Mouse (Mus musculus) forebrain, embryonic 10.5 days (tissue): Measurements from ENCODE around the gene Erlin1. TPM values are rescaled to one million over a fixed set of nuclear protein-coding genes. Genes with fewer than 3 reads are reported as not detected.

Experiments
- DNase-seq: peaks from one replicate; pipeline ENCODE4 v3.0.0-alpha.2; 2017; ENCODE audit warnings: low spot score; ENCODE audit errors: extremely low spot score
- H3K27ac ChIP-seq: fragments of 300-500 bp; sonication (generic); 2 replicates; pipeline ENCODE4 v1.5.1; 2016; ENCODE audit warnings: mild to moderate bottlenecking
- H3K27me3 ChIP-seq: fragments of 300-500 bp; sonication (generic); 2 replicates; pipeline ENCODE4 v1.6.1; 2016; ENCODE audit warnings: mild to moderate bottlenecking; ENCODE audit not compliant: poor library complexity, severe bottlenecking
- H3K36me3 ChIP-seq: fragments of 300-500 bp; sonication (generic); replicated peaks from 2 replicates; pipeline ENCODE4 v1.6.1; 2016; ENCODE audit warnings: mild to moderate bottlenecking, moderate library complexity
- H3K4me1 ChIP-seq: fragments of 300-500 bp; sonication (generic); 2 replicates; pipeline ENCODE4 v1.6.1; 2016
- H3K4me3 ChIP-seq: fragments of 300-500 bp; sonication (generic); 2 replicates; pipeline ENCODE4 v1.5.1; 2016; ENCODE audit warnings: mild to moderate bottlenecking, moderate library complexity
- H3K9me3 ChIP-seq: fragments of 300-500 bp; sonication (generic); 2 replicates; pipeline ENCODE4 v1.6.1; 2016; ENCODE audit warnings: mild to moderate bottlenecking, moderate library complexity
- WGBS: fragments of 180-500 bp; shearing (Covaris S2); methylation state at CpG from one replicate; pipeline ENCODE4 v1.1.7; 2016; 5-methylcytosine and 5-hydroxymethylcytosine counted together
- polyA plus RNA-seq: library from polyadenylated mRNA; unstranded; fragments of >200 nt; fragmentation: Nextera tagmentation; extraction: Ambion mirVana; gene quantifications from 2 replicates; pipeline ENCODE4 v1.2.1, GENCODE M21; 2016

Erlin1 gene
- polyA plus RNA-seq = 21.3 and 26.3 TPM in 2 replicates

DNA sequence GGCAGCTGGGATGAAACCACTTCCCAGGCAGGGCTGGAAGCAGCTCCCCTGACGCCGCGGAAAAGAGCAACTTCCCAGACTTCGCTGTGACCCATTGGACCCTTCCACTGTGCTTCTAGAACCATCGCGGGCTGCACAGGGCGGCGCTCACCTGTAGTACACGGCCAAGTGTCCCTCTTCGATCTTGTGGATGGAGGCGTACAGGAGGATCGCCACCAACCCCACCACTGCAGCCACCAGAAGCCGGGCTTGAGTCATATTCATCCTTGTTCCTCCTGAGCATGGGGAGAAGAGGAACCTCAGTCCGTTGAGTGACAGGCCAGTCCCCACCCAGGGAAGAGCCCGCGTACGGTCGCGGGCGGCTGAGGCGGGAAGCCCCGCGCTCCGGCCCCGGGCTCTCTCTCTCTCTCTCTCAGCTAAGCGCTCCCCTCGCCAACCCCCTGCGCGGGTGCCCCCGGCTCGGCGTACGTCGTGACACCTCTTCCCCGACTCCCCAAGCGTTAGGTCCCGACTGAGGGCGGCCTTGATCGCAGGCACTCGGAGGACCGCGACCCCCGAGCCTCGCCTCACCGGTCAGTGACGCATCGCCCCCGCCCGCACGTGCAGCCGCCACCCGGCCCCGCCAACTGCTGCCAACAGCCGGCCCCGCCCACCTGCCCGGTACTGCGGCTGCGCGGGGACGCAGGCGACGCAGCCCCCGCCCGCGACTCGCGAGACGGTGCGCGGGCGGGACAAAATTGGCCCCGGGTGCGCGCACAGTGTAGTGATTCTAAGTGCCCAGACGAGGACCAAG, at the start of gene Erlin1:
Erlin1 (minus strand) TSS at position 665 of the 793 bp plus-strand sequence.
- peak; percentile 84 for DNase-seq
- under 1% methylated on average over 75 of the region's 75 CpGs for WGBS
- Histone ChIP-seq H3K36me3 (peaks cover 15% of the 10 kb centered on the region), H3K4me3 (peak within 1 kb of the TSS; percentile 79), H3K27ac (peak within 1 kb of the TSS; percentile 87), H3K27me3 (no peaks in the 10 kb centered on the region), H3K9me3 (no peaks in the 10 kb centered on the region), H3K4me1 (peaks cover 27% of the 10 kb centered on the region)

DNA sequence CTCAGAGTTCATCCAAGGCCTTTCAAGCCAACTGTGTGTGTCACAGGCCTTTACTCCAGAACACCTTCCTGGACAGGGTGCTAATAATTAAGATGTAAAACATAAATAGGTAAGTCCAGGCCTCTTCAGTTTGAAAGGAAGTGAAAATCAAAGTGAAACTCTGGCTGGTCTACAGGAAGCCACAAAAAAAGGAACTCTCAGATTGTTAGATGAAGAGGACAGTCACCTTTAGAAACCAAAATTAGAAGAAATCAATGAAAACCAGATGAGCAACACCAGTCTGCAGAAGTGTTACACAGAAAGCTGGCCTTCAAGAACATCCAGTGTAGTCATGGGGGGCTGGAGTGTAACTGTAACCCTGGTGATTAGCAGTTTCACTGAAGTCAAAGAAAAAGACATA, 48.2 kb upstream of the Erlin1 start:
- H3K4me1 ChIP-seq = no peaks in the 10 kb centered on the region
- H3K4me3 ChIP-seq = no peak overlapping the region
- no peak for DNase-seq
- H3K36me3 ChIP-seq = peaks cover 95% of the 10 kb centered on the region
- no peak overlapping the region for H3K27ac ChIP-seq
- no peaks in the 10 kb centered on the region for H3K27me3 ChIP-seq
- H3K9me3 ChIP-seq = no peaks in the 10 kb centered on the region

DNA sequence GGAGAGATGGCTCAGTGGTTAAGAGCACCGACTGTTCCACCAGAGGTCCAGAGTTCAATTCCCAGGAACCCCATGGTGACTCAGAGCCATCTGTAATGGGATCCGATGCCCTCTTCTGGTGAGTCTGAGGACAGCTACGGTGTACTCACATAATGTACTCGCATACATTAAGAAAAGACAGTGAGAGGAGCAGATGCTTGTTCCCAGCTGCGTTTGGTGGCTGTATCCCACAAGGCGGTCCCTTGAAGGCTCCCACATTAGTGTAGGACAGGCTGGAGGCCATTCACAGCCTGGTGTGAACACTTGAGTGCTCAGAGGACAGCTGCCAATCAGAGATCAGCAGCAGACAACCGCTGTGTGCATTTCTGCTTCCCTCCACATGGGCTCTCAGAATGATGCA, 42.1 kb upstream of the Erlin1 start:
- Histone ChIP-seq H3K9me3 (no peaks in the 10 kb centered on the region), H3K27ac (no peak overlapping the region), H3K27me3 (no peaks in the 10 kb centered on the region), H3K36me3 (peaks cover 79% of the 10 kb centered on the region), H3K4me1 (peaks cover 12% of the 10 kb centered on the region), H3K4me3 (no peak overlapping the region)
- peak; percentile 24 for DNase-seq
- 72% methylated on average over 7 of the region's 7 CpGs for WGBS

DNA sequence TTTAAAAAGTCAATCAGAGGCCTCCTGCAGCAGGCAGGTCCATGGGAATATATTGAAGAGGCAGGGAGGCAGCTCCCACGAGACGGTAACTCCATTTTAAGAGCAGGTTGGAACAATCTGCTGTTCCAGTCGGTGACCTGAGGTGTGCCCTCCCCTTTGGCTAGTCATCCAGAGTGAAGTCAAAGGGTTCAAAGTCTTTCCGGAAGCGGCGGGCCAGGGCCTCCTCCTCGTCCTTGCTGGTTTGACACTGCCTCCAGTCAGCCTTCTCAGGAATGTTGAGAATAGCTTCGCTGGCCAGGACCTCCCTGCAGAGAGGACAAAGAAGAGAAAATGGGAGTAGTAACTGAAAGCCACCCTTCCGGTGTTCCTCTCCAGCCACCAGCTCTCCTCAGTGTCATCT, 40.8 kb upstream of the Erlin1 start:
- Histone ChIP-seq H3K9me3 (no peaks in the 10 kb centered on the region), H3K27ac (no peak overlapping the region), H3K4me1 (peaks cover 26% of the 10 kb centered on the region), H3K4me3 (no peak overlapping the region), H3K36me3 (peaks cover 66% of the 10 kb centered on the region), H3K27me3 (no peaks in the 10 kb centered on the region)
- no peak for DNase-seq
- WGBS = 93% methylated on average over 9 of the region's 9 CpGs

DNA sequence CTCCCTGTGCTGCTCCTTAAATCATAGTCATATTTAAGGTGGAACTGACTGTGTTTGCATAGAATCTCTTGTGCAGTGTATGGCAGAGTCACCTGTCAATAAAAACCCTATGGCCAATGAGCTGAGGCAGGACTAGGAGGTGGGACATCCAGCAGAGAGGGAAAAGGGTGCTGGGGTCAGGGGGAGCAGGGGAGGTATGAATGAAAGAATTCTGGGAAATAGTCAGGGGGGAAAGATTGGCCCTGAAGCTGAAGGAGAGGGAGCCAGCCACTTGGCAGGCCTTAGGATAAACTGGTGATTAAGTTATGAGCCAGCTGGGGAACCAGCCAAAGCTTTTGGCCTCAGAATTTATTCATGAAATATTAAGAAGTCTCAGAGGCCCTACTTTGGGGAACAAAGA, 39.4 kb upstream of the Erlin1 start:
- Histone ChIP-seq H3K9me3 (no peaks in the 10 kb centered on the region), H3K4me1 (peaks cover 26% of the 10 kb centered on the region), H3K27ac (no peak overlapping the region), H3K36me3 (peaks cover 53% of the 10 kb centered on the region), H3K4me3 (no peak overlapping the region), H3K27me3 (no peaks in the 10 kb centered on the region)
- no peak for DNase-seq

DNA sequence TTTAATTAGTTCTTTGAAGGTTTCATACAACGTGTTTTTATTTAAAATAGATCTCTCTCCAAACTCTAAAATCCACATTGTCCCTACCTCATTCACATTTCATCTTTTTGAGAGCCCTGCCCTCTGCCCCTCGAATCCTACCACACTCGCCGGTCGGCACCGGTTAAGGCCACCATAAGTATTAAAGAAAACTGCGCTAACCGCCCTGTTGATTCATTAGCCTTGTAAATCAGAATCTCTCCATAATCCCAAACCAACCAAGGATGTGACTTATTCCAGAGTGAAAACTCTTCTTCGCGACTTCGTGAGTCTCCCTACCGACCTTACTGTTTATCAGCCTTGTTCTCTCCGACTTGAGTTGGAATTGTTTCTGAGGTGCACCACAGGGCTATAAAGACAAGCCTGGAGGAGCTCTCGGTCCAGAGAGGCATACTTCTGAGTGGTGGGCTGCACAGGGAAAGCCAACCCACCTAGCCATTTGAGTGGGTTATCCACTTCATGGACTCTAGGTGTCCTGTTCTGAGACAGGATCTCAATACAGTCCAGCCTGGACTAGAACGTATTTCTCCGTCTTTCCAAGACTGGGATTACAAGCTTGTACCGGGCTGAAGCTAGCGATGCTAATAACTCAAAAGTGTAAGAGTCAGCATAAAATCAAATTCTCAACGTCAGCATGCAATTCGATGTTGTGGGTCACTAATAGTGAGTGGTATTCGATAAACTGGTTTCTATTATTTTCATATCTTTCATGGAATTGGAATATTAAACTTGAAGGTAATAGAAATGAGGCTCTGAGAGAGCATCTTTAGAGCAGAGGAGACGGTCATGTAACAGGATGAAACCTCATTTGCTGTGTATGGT, 38.3 kb upstream of the Erlin1 start:
- H3K4me3 ChIP-seq = peak overlapping the region; percentile 100
- H3K27ac ChIP-seq = peak overlapping the region; percentile 95
- 28% methylated on average over 22 of the region's 22 CpGs for WGBS

DNA sequence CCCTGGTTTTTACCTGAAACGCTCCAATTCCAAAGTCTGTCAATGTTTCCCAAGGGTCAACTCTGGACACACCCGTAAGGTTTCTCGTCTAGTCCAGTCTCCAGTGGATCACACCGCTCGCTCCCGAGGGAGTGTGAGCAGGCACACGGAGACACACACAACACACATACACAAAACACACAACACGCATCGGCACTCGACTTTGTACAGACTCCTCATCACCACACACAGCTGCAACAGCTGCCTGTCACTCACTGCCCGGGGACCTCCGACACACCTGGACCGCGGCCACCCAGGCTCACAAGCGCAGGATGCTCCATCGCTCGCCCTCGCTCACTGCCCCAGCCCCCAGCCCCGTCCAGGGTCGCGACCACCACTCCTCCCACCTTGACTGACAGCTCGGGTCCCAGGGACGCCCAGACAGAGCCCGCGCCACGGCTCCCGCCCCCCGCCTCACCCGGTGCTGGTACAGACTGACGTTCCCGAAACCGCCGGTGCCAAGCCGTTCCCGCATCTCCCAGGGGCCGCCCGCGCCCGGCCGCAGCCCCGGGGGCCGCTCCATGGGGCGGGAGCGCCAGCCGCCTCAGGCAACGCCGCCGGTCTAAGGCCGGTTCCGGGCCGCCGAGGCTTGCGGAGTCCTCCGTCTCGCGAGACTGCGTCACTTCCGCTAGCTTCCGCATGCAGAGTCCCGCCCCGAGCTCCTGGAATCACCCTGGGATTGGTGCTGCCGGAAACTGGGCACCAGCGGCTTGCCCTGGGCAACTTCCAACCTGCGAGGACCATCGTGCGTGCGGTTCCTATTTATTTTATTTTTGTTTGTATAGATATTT, 37.5 kb upstream of the Erlin1 start, which contains the start of gene Chuk:
Chuk (minus strand) TSS at position 650 of the 830 bp plus-strand sequence.
- peak within 1 kb of the TSS; percentile 100 for H3K4me3 ChIP-seq
- peak; percentile 96 for DNase-seq
- H3K27ac ChIP-seq = peak within 1 kb of the TSS; percentile 95
- 1% methylated on average over 67 of the region's 67 CpGs for WGBS
- H3K4me1 ChIP-seq = peaks cover 26% of the 10 kb centered on the region
- no peaks in the 10 kb centered on the region for H3K9me3 ChIP-seq
- H3K27me3 ChIP-seq = no peaks in the 10 kb centered on the region
- peaks cover 38% of the 10 kb centered on the region for H3K36me3 ChIP-seq

More for the DNA sequence above, 38.3 kb upstream of the Erlin1 start:
- H3K4me1 ChIP-seq = peaks cover 26% of the 10 kb centered on the region
- no peaks in the 10 kb centered on the region for H3K27me3 ChIP-seq
- DNase-seq = no peak
- no peaks in the 10 kb centered on the region for H3K9me3 ChIP-seq
- H3K36me3 ChIP-seq = peaks cover 44% of the 10 kb centered on the region

DNA sequence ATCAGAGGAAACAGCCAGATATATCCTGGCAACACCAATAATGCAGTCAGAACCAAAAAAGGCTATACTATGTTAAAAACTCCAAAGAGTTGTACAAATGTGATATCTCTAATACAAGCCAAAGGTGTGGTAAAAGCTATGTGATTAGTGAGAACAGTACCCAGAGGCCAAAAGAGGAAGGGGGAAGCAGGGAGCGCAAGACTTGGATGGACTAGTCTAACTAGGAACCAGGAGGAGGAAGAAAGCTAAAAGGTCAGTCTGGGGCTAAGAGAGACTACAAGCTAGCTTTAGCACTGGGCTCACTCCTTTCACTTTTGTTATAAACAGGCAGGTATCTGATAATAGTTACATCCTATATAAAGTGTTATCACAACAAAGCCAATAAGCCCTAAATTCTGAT, 34.8 kb upstream of the Erlin1 start:
- Histone ChIP-seq H3K27ac (no peak overlapping the region), H3K4me3 (no peak overlapping the region), H3K27me3 (no peaks in the 10 kb centered on the region), H3K9me3 (no peaks in the 10 kb centered on the region), H3K4me1 (peaks cover 26% of the 10 kb centered on the region), H3K36me3 (peaks cover 33% of the 10 kb centered on the region)
- DNase-seq = no peak
- 82% methylated on average over 1 of the region's 1 CpGs for WGBS

DNA sequence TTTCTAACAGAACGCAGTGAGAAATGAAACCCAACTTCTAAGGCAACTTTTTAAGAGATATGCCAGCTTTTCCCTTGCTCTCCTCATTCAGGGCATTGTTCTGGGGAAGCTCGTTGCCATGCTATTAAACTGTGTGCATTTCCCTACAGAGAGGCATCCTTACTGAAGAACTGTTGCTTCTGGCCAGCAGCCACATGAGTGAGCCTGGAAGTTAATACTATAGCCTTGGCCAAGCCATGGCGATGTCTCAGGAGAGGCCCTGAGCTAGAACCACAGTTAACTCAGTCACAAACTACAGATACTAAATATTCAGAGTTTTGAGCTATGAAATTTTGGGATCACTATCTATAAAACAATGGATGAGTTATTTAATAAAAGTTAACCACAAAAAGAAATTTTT, 33.4 kb upstream of the Erlin1 start:
- H3K4me3 ChIP-seq = no peak overlapping the region
- 88% methylated on average over 3 of the region's 3 CpGs for WGBS
- H3K4me1 ChIP-seq = peaks cover 21% of the 10 kb centered on the region
- peaks cover 40% of the 10 kb centered on the region for H3K36me3 ChIP-seq
- no peaks in the 10 kb centered on the region for H3K27me3 ChIP-seq
- H3K27ac ChIP-seq = no peak overlapping the region
- no peak for DNase-seq
- no peaks in the 10 kb centered on the region for H3K9me3 ChIP-seq

DNA sequence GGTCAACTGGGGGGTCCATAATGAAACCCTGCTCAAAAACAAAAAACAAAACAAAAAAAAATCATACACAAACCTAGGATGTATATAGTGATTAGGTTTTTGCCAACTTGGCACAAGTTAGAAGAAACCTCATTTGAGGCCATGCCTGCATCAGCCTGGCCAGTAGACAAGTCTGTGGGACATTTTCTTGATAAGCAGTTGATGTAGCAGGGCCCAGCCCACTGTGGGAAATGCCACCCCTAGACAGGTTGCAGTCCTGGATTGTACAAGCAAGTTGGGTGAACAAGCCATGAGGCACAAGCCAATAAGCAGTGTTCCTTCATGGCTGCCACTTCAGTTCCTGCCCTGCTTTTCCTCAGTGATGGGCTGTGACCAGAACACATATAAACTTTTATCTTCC, 31.3 kb upstream of the Erlin1 start:
- peaks cover 5% of the 10 kb centered on the region for H3K4me1 ChIP-seq
- H3K27ac ChIP-seq = no peak overlapping the region
- peaks cover 3% of the 10 kb centered on the region; the same call in 1 of the 2 replicates for H3K9me3 ChIP-seq
- H3K4me3 ChIP-seq = no peak overlapping the region
- H3K27me3 ChIP-seq = no peaks in the 10 kb centered on the region
- peaks cover 61% of the 10 kb centered on the region for H3K36me3 ChIP-seq
- DNase-seq = no peak

DNA sequence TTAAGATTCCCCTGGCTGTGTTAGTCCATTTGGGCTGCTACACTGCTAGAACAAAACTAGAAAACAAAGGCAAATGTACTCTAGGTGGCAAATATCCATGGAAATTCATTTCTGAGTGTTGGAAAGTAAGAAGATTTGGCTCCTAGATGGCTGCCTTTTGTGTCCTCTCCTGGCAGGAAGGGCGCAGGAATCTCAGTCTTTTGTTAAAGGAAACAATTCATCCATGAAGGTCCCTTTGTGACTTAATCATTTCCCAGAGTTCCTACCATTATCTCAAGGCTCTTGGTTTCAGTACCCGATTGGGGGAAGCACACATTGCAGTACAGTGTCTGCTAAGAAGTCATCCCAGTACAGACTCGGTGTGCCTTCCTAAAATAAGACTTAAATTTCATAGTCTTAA, 16.7 kb upstream of the Erlin1 start:
- no peak for DNase-seq
- H3K27me3 ChIP-seq = no peaks in the 10 kb centered on the region
- H3K27ac ChIP-seq = 0 out of 2 replicates have a peak overlapping the region, but pooled peaks have one; percentile 35
- H3K9me3 ChIP-seq = no peaks in the 10 kb centered on the region
- H3K4me1 ChIP-seq = peaks cover 12% of the 10 kb centered on the region
- 32% methylated on average over 3 of the region's 3 CpGs for WGBS
- H3K36me3 ChIP-seq = peaks cover 80% of the 10 kb centered on the region
- H3K4me3 ChIP-seq = no peak overlapping the region

DNA sequence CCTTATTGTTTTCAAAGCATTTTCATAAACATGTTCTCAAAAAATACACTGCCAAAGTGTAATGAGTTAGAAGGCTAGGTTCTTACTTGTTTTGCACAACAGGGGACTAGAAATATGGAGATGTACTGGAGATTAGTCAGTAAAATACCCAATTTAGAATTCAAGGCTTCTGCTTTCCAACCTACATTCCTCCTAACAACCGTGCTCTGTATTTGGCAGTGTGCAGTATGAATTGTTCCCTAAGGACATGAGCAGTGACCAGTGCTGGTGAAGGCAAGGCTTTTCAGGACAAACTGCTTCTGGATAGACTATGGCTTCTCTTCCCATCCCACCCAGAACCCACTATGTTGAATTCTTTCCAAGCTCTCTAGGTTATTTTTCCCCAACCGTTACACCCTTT, 11.3 kb upstream of the Erlin1 start:
- peaks cover 2% of the 10 kb centered on the region; the same call in 1 of the 2 replicates for H3K4me1 ChIP-seq
- H3K36me3 ChIP-seq = peaks cover 89% of the 10 kb centered on the region
- WGBS = 96% methylated on average over 2 of the region's 2 CpGs
- no peak for DNase-seq
- no peak overlapping the region for H3K27ac ChIP-seq
- no peaks in the 10 kb centered on the region for H3K27me3 ChIP-seq
- no peak overlapping the region for H3K4me3 ChIP-seq
- H3K9me3 ChIP-seq = no peaks in the 10 kb centered on the region
